Mouse (Mus musculus) myocyte (in vitro differentiated cells): Measurements from ENCODE around the gene Gpr19.

ENCODE experiments used
- CEBPB ChIP-seq: IDR thresholded peaks from 2 replicates; pipeline ENCODE4 v1.6.1; 2011; ENCODE audit warnings: mild to moderate bottlenecking, moderate library complexity; ENCODE audit not compliant: poor library complexity, insufficient read depth, severe bottlenecking
- MAX ChIP-seq: IDR thresholded peaks from one replicate; pipeline ENCODE4 v1.6.1; 2011; ENCODE audit warnings: low read depth, mild to moderate bottlenecking, control low read depth
- MYOG ChIP-seq, 3 experiments: IDR thresholded peaks; one replicate each; pipeline ENCODE4 v1.6.1; 2011; ENCODE audit warnings: control low read depth in 2 of 3, low read depth in 2 of 3, mild to moderate bottlenecking in 2 of 3; ENCODE audit not compliant: insufficient read length in 2 of 3, control insufficient read depth in 1 of 3, insufficient read depth in 1 of 3
- POLR2A ChIP-seq: IDR thresholded peaks from one replicate; pipeline ENCODE4 v1.6.1; 2011; ENCODE audit warnings: low read depth, mild to moderate bottlenecking, control low read depth, moderate library complexity; ENCODE audit not compliant: insufficient read length
- TCF3 ChIP-seq: IDR thresholded peaks from one replicate; pipeline ENCODE4 v1.6.1; 2011; ENCODE audit warnings: low read depth, control low read depth; ENCODE audit not compliant: insufficient read length
- USF1 ChIP-seq: IDR thresholded peaks from one replicate; pipeline ENCODE4 v1.6.1; 2011; ENCODE audit warnings: low read depth, mild to moderate bottlenecking, control low read depth, moderate library complexity

- TF ChIP-seq USF1 (no peak), POLR2A (no peak), CEBPB (no peak), MAX (no peak), MYOG (IDR thresholded peaks at IDR 0.05; ENCODE audit: control insufficient read depth in 1 of 3, insufficient read depth in 1 of 3, insufficient read length in 2 of 3, low read depth in 2 of 3) (no peak), TCF3 (no peak)
Observed at GRCm38 (mm10) chr6:134870887-134871286, 27.5 kb downstream of the Gpr19 start.
